Mouse (Mus musculus) R1 (cell line): ENCODE measurements around the gene Clybl.

Experiments used
- DNase-seq: peaks from one replicate; pipeline ENCODE4 v3.0.0-alpha.2; 2018; ENCODE audit warnings: low read depth, low spot score

Clybl gene

GRCm38 (mm10) chr14:122385758-122386157 lies 204.3 kb downstream of the Clybl start:
- no peak for DNase-seq

GRCm38 (mm10) chr14:122386281-122387130 lies 205.0 kb downstream of the Clybl start:
- no peak for DNase-seq

- DNase-seq: no peak
Measured at GRCm38 (mm10) chr14:122387781-122388180, 206.3 kb downstream of the Clybl start.

GRCm38 (mm10) chr14:122388431-122389031 lies 207.0 kb downstream of the Clybl start:
- DNase-seq: peak; percentile 33

- DNase-seq: no peak
Measured at GRCm38 (mm10) chr14:122389684-122390370, 208.3 kb downstream of the Clybl start.

GRCm38 (mm10) chr14:122390935-122391334 lies 209.4 kb downstream of the Clybl start:
- DNase-seq: no peak

- peak; percentile 50 for DNase-seq
Measured at GRCm38 (mm10) chr14:122393119-122393518, 211.6 kb downstream of the Clybl start.

- DNase-seq: no peak
Measured at GRCm38 (mm10) chr14:122398676-122399075, 217.2 kb downstream of the Clybl start.

- DNase-seq: no peak
Measured at GRCm38 (mm10) chr14:122399906-122400305, 218.4 kb downstream of the Clybl start.

- no peak for DNase-seq
Measured at GRCm38 (mm10) chr14:122401886-122402285, 220.4 kb downstream of the Clybl start.

GRCm38 (mm10) chr14:122402716-122403258 lies 221.3 kb downstream of the Clybl start:
- DNase-seq: no peak

- DNase-seq: no peak
Measured at GRCm38 (mm10) chr14:122403422-122403940, 222.0 kb downstream of the Clybl start.

GRCm38 (mm10) chr14:122404596-122405154 lies 223.2 kb downstream of the Clybl start:
- no peak for DNase-seq

GRCm38 (mm10) chr14:122405236-122405635 lies 223.7 kb downstream of the Clybl start:
- DNase-seq: no peak

- DNase-seq: no peak
Measured at GRCm38 (mm10) chr14:122405897-122406540, 224.5 kb downstream of the Clybl start.

- DNase-seq: peak; percentile 45
Measured at GRCm38 (mm10) chr14:122406541-122407219, 225.2 kb downstream of the Clybl start.

- DNase-seq: no peak
Measured at GRCm38 (mm10) chr14:122412841-122413541, 231.5 kb downstream of the Clybl start.

GRCm38 (mm10) chr14:122413542-122413928 lies 232.0 kb downstream of the Clybl start:
- DNase-seq: no peak

- DNase-seq: peak; percentile 88
Measured at GRCm38 (mm10) chr14:122414786-122415185, 233.3 kb downstream of the Clybl start.
